Comparison of ENCODE assay signal across 8 mouse cellular contexts in genomic region chr5:150674866-150675265, GRCm38 (mm10). TPM values are rescaled to one million over a fixed set of nuclear protein-coding genes. Genes with fewer than 3 reads are reported as not detected.
DNase-seq lines count a peak whose midpoint lies in the region; ATAC-seq and TF ChIP-seq lines count a peak whose summit lies in the region.

No protein-coding gene starts in this region.

- no peak for ATAC-seq in hindbrain, embryonic 15.5 days (ENCODE audit: low FRiP score, low read depth)
- ATAC-seq in midbrain, embryonic 16.5 days = no peak

- peak overlapping the region; percentile 71 for H3K4me3 ChIP-seq in left cerebral cortex, adult 2 months
- H3K4me3 ChIP-seq in embryonic facial prominence, embryonic 10.5 days = peak overlapping the region; percentile 91
- peak overlapping the region; percentile 95 for H3K4me3 ChIP-seq in hindbrain, embryonic 15.5 days
- H3K4me3 ChIP-seq in midbrain, embryonic 16.5 days (ENCODE audit: low read depth, low read length) = peak overlapping the region; percentile 93

- no peak overlapping the region for H3K27ac ChIP-seq in left cerebral cortex, adult 2 months
- peak overlapping the region; percentile 99 for H3K27ac ChIP-seq in embryonic facial prominence, embryonic 10.5 days (replicated peaks)
- H3K27ac ChIP-seq in hindbrain, embryonic 15.5 days (replicated peaks) = no peak overlapping the region
- H3K27ac ChIP-seq in midbrain, embryonic 16.5 days (ENCODE audit: low read length) = no peak overlapping the region

- H3K4me2 ChIP-seq in hindbrain, embryonic 15.5 days = peak overlapping the region; percentile 59
- peak overlapping the region; percentile 70 for H3K4me2 ChIP-seq in midbrain, embryonic 16.5 days (ENCODE audit: low read length)

- H3K9ac ChIP-seq in hindbrain, embryonic 15.5 days = no peak overlapping the region; the same call in 1 of the 2 replicates
- no peak overlapping the region for H3K9ac ChIP-seq in midbrain, embryonic 16.5 days (ENCODE audit: low read depth, low read length)

- H3K36me3 ChIP-seq in embryonic facial prominence, embryonic 10.5 days (replicated peaks) = peaks cover 18% of the 10 kb centered on the region
- H3K36me3 ChIP-seq in hindbrain, embryonic 15.5 days = no peaks in the 10 kb centered on the region
- no peaks in the 10 kb centered on the region for H3K36me3 ChIP-seq in midbrain, embryonic 16.5 days (ENCODE audit: control insufficient read depth, insufficient read depth, low read length)

- no peaks in the 10 kb centered on the region for H3K27me3 ChIP-seq in embryonic facial prominence, embryonic 10.5 days (replicated peaks; ENCODE audit: low read depth, poor library complexity, severe bottlenecking)
- H3K27me3 ChIP-seq in hindbrain, embryonic 15.5 days = no peaks in the 10 kb centered on the region
- no peaks in the 10 kb centered on the region for H3K27me3 ChIP-seq in midbrain, embryonic 16.5 days (ENCODE audit: control insufficient read depth, insufficient read depth, low read depth, low read length)

- H3K4me1 ChIP-seq in embryonic facial prominence, embryonic 10.5 days = peaks cover 18% of the 10 kb centered on the region
- peaks cover 21% of the 10 kb centered on the region for H3K4me1 ChIP-seq in hindbrain, embryonic 15.5 days (replicated peaks)
- H3K4me1 ChIP-seq in midbrain, embryonic 16.5 days (ENCODE audit: control insufficient read depth, insufficient read depth, low read length) = peaks cover 23% of the 10 kb centered on the region

- 62% methylated on average over 6 of the region's 6 CpGs for WGBS in embryonic facial prominence, embryonic 10.5 days
- WGBS in hindbrain, embryonic 15.5 days = 59% methylated on average over 6 of the region's 6 CpGs
- WGBS in midbrain, embryonic 16.5 days = 54% methylated on average over 6 of the region's 6 CpGs

- no peak for TF ChIP-seq CTCF in left cerebral cortex, adult 2 months (IDR thresholded peaks at IDR 0.05)

- H3K9me3 ChIP-seq in embryonic facial prominence, embryonic 10.5 days = no peaks in the 10 kb centered on the region
- H3K9me3 ChIP-seq in hindbrain, embryonic 15.5 days = no peaks in the 10 kb centered on the region
- H3K9me3 ChIP-seq in midbrain, embryonic 16.5 days (replicated peaks; ENCODE audit: control insufficient read depth, low read length, poor library complexity, severe bottlenecking) = no peaks in the 10 kb centered on the region

- DNase-seq in left cerebral cortex, adult 2 months (ENCODE audit: extremely low spot score in 1 of 2, low spot score in 2 of 2) = no peak
- no peak for DNase-seq in left cerebral cortex, postnatal 36 days (ENCODE audit: low spot score in 2 of 2)
- no peak for DNase-seq in embryonic facial prominence, embryonic 10.5 days (ENCODE audit: low spot score)
- DNase-seq in urinary bladder, adult 2 months (ENCODE audit: low spot score) = no peak
- DNase-seq in thymus, postnatal 14 days = no peak
- DNase-seq in spleen, adult 18-20 months = no peak

- intact Hi-C loops in left cerebral cortex, adult 2 months (cut with DNase I) = loop anchor here (5.0 to 10.0 kb wide), 3 partner anchors 42 to 440 kb away; no protein-coding TSS in a partner anchor
- intact Hi-C loops in left cerebral cortex, postnatal 36 days (cut with DNase I) = loop anchor here (2.0 to 10.0 kb wide), 4 partner anchors 42 to 694 kb away; no protein-coding TSS in a partner anchor

RNA-seq across cellular contexts. Expression of gene Pds5b, which starts 1.3 kb away (rescaled TPM):
- 10 to 100 TPM; 77.6 to 79.3 TPM for total RNA-seq in left cerebral cortex, adult 2 months (2021)
- total RNA-seq in left cerebral cortex, postnatal 36 days (2021) = 10 to 100 TPM; 71.3 to 82.9 TPM
- polyA plus RNA-seq in embryonic facial prominence, embryonic 10.5 days (2016; fragmentation: Nextera tagmentation; extraction: Ambion mirVana) = 42.0 and 43.0 TPM in 2 replicates
- polyA plus RNA-seq in hindbrain, embryonic 15.5 days (2015; fragmentation: Nextera tagmentation; extraction: Ambion mirVana) = 30.0 and 30.7 TPM in 2 replicates
- 28.5 and 33.8 TPM in 2 replicates for polyA plus RNA-seq in midbrain, embryonic 16.5 days (2015; fragmentation: Nextera tagmentation; extraction: Ambion mirVana)
- 15.6 and 19.4 TPM in 2 replicates for polyA plus RNA-seq in urinary bladder, adult 2 months (2012; rRNA removed)

RNA-seq across cellular contexts. Expression of gene N4bp2l2, which starts 8.9 kb away (rescaled TPM):
- total RNA-seq in left cerebral cortex, adult 2 months (2021) = 10 to 100 TPM; 86.3 to 93.6 TPM
- 10 to 100 TPM; 68.0 to 91.7 TPM for total RNA-seq in left cerebral cortex, postnatal 36 days (2021)
- 37.6 and 37.7 TPM in 2 replicates for polyA plus RNA-seq in embryonic facial prominence, embryonic 10.5 days (2016; fragmentation: Nextera tagmentation; extraction: Ambion mirVana)
- polyA plus RNA-seq in hindbrain, embryonic 15.5 days (2015; fragmentation: Nextera tagmentation; extraction: Ambion mirVana) = 29.6 and 30.4 TPM in 2 replicates
- 25.7 and 26.7 TPM in 2 replicates for polyA plus RNA-seq in midbrain, embryonic 16.5 days (2015; fragmentation: Nextera tagmentation; extraction: Ambion mirVana)
- polyA plus RNA-seq in urinary bladder, adult 2 months (2012; rRNA removed) = 28.7 and 30.1 TPM in 2 replicates
